Mouse (Mus musculus) heart, postnatal 4 days (tissue): ENCODE measurements around the gene Senp1. TPM values are rescaled to one million over a fixed set of nuclear protein-coding genes. Genes with fewer than 3 reads are reported as not detected.
A peak's percentile ranks its signal among the peaks of the same experiment; 100 is the strongest.

Experiments
- DNase-seq: peaks from one replicate; pipeline ENCODE4 v3.0.0; 2021
- total RNA-seq, 2 experiments: library from RNA; stranded (reverse); gene quantifications; 2 replicates each; pipeline ENCODE4 v1.2.3; 2021

The Senp1 gene
- total RNA-seq, 2 experiments from 2014 or later = 23.5 to 27.2 TPM

DNA sequence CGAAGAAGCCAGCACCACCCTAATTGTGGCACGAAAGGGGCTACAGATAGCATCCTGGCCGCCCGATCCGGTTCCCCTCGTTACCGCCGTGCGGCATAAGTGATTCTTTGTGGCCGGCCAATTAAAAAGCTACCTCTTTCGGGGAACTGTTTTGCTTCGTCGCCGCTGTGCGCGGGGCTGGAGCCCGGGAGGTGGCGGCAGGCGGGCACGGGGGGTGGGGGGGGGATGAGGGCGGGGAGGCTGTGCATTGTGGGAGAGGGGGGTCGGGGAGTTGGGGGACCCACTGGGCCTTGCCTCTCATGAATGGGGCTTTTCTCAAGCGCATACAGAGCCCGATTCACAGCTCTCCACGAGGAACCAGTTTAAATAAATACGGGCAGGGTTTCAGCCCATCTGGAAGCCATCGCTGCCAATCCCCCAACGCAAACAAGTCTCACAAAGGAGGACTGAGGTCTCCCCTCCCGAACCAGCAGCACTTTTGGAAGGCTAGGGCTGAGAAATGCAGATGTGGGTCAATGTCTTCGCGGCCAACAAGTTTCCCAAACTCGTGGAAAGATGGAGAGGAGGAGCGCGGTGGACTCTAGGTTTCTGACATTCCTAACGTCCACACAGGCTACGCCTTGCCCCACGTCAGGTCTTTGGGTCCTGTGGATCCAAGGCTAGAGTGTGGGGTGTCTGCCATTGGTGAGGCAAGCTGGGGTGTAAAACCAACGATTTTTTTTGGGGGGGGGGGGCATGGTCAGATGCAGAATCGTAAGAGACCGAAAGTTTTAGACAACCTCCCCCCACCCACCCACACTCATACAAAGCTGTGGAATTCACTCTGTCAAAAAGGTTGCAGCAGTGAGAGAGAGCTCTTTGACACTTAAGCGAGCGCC is 91.2 kb downstream of the Senp1 start:
- no peak for DNase-seq

DNA sequence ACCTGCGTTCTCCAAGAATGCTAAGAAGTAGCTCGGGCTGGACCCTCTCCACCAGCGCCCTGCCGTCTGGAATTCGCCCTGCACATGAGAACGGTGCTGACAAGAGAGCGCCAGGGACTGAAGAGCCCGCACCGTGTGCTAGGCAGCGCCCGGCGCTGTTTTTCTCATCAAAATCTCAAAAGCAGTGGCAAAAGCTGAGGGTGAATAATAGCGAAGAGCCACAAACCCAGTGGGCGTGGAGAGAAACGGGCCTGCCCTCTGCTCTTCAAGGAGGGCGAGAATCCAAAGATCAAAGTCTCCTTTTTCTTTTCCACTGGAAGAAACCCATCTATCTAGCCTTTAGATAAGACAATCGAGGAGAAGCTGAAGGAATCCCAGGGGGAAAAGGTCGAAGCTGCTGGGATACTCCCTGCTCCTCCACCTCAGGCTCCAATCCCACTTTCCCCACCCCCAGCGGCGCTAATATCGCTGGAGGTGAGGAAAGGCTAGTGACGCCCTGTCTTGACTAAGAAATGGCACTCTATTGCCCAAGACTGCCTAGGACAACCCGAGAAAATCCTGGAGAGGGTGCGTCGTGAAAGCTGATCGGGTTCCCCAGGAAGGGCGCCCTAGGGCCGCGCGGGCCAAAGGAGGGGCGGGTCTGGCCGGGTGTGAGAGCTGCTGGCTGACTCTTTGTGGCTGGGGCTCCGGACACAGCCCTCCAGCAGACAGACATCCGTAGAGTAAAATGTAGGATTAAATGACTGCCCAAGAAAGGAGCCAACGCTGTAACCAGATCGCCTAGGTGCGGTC is 92.0 kb downstream of the Senp1 start:
- DNase-seq = peak; percentile 29

GRCm38 (mm10) chr15:97999991-98000390 is 93.6 kb downstream of the Senp1 start:
- no peak for DNase-seq

GRCm38 (mm10) chr15:97999546-97999945 is 94.0 kb downstream of the Senp1 start:
- DNase-seq = no peak

DNA sequence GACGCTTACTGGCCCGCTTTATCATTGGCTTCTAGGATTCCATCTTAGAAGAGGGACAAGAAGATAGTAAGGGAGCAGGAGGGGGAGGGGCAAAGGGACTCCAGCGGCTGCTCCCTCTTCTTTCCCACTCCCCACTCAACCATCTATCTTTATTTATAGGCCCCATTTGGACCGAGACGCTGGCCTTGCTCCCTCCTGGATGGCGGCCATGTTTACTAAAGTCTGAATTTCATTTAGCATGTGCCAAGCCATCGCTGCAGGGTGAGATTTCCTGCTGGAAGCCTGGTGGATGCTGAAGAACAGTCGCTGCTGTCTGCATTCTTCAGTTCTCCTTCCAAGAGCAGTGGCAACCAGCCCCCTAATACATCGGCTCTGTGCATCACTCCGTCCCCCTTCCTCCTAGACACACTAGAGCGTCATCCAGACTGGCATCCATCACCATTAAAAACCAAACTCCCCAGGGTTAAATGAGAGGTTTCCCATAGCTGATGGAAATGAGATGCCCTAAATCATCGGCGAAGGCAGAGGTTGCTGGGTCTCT is 96.8 kb downstream of the Senp1 start:
- peak; percentile 26 for DNase-seq

DNA sequence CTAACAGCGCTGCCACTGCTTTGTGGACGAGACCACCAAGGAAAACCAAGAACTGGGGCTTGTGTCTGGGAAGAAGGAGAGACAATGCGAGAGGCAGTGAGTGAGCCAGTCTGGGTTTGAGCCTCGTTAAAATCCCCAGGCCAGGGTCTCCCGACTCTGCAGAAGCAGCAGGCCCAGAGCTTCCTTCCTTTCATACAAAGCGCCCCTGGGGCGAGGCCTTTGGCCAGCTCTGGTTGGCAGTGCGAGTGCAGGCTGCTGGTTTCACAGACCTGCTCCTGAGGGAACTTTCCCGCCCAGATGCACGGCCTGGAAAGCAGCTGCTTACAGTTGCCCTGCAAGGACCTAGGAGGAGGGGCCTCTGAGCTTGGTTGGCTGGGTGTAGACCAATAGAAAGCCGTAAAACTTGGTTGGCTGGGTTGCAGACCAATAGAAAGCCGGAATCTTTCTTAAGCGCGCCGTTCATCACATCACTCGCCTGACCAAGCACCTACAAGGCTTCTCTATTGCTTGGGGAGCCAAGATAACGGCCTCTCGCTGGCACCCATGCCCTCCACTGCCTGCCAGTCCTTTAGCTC is 100.7 kb downstream of the Senp1 start:
- DNase-seq = peak; percentile 83

GRCm38 (mm10) chr15:97992027-97992711 is 101.4 kb downstream of the Senp1 start:
- peak; percentile 43 for DNase-seq

GRCm38 (mm10) chr15:97991285-97991895 is 102.2 kb downstream of the Senp1 start:
- DNase-seq = no peak

GRCm38 (mm10) chr15:97990721-97991120 is 102.8 kb downstream of the Senp1 start:
- no peak for DNase-seq

DNA sequence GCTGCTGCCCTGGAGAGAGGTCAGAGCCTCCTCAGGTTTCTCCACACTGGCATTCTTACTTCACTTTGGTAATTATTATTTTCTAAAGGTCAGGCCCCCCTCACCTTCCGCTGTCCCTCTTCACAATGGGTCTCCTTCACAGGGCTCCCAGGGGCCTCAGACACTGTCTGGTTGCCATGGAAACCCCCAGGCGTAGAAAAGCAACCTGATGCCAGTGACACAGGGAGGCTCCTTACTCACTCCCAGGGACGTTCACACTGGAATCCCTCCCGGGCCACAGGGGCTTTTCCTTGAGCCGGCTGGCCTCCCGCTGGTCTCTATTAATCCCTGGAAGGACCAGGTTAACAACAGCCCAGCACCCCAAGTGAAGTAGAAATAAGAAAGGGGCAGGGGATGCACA is 103.4 kb downstream of the Senp1 start:
- DNase-seq = no peak

GRCm38 (mm10) chr15:97989544-97989943 is 104.0 kb downstream of the Senp1 start:
- DNase-seq = no peak

Other genes starting within 250 kb of the Senp1 start
- gene Hdac7, start 249.2 kb downstream of the Senp1 start, total RNA-seq = 10 to 100 TPM; 51.6 to 52.0 TPM
- 1 to 10 TPM; 2.8 to 3.0 TPM for gene Vdr, start 183.1 kb downstream of the Senp1 start, total RNA-seq
- 10 to 100 TPM; 20.5 to 20.6 TPM for gene Tmem106c, start 129.5 kb downstream of the Senp1 start, total RNA-seq
- gene Col2a1, start 89.0 kb downstream of the Senp1 start, total RNA-seq = 1 to 10 TPM; 1.1 to 1.3 TPM
- gene Pfkm, start 1.2 kb downstream of the Senp1 start, total RNA-seq = 100 to 1,000 TPM; 413 to 425 TPM
- gene Asb8, start 71.9 kb upstream of the Senp1 start, total RNA-seq = 100 to 1,000 TPM in 1 of 2 experiments, 10 to 100 TPM in 1; 97.9 to 103 TPM
- gene Ccdc184, start 73.4 kb upstream of the Senp1 start, total RNA-seq = under 1 TPM; 0.74 to 0.92 TPM
- not detected for gene Olfr288, start 101.8 kb upstream of the Senp1 start, total RNA-seq
- gene Gm44579, start 127.2 kb upstream of the Senp1 start, total RNA-seq = not detected
- gene Olfr287, start 127.3 kb upstream of the Senp1 start, total RNA-seq = not detected
- not detected for gene Olfr286, start 140.7 kb upstream of the Senp1 start, total RNA-seq
- not detected for gene H1fnt, start 163.5 kb upstream of the Senp1 start, total RNA-seq
- 1 to 10 TPM; 4.9 to 5.3 TPM for gene Zfp641, start 202.4 kb upstream of the Senp1 start, total RNA-seq
- gene Olfr285, start 223.6 kb upstream of the Senp1 start, total RNA-seq = not detected
- not detected for gene Olfr284, start 247.2 kb upstream of the Senp1 start, total RNA-seq